Mouse (Mus musculus) bone marrow, adult 2 months (tissue): ENCODE measurements around the gene Wdr75.

ENCODE experiments used
- CTCF ChIP-seq: fragments of 200-500 bp; IDR thresholded peaks from 2 replicates; pipeline ENCODE4 v1.5.1; 2011; ENCODE audit warnings: low read length, control low read depth; ENCODE audit not compliant: control insufficient read depth, insufficient read depth
- POLR2A ChIP-seq: fragments of 200-500 bp; IDR thresholded peaks from 2 replicates; pipeline ENCODE4 v1.6.1; 2011; ENCODE audit warnings: low read depth, mild to moderate bottlenecking, control low read depth, low read length, borderline replicate concordance; ENCODE audit not compliant: control insufficient read depth

GRCm38 (mm10) chr1:45760667-45761467 lies 34.1 kb upstream of the Wdr75 start:
- TF ChIP-seq POLR2A (no peak), CTCF (no peak)
